Mouse (Mus musculus): ENCODE data around the gene Lgals7.

- TF ChIP-seq CTCF (IDR thresholded peaks at IDR 0.05; ENCODE audit: borderline replicate concordance, insufficient read depth, low read length) (no peak), POLR2A (IDR thresholded peaks at IDR 0.05; ENCODE audit: low read depth, low read length) (no peak)
Observed at GRCm38 (mm10) chr7:28899972-28900371, 36.3 kb downstream of the Lgals7 start.

All from embryonic fibroblast, embryonic 13.5 days (primary cell).